Mouse (Mus musculus): ENCODE measurements at regions not wholly inside any gene's neighbourhood (a gene's known extent, or its start where the extent isn't known, plus 50 kb on each side); places are given as distances from the start of the nearest gene placed in this dataset.

GRCm38 (mm10) chrX:32224989-32225388 is 53.2 kb upstream of the Btbd35f2 start:
- DNase-seq = peak; percentile 1
